Mouse (Mus musculus) monocyte, adult 59 days (primary cell): ENCODE measurements around the gene Lpxn. TPM values are rescaled to one million over a fixed set of nuclear protein-coding genes. Genes with fewer than 3 reads are reported as not detected.

Experiments
- total RNA-seq, 2 experiments: library from RNA; stranded (reverse); gene quantifications; one replicate each; pipeline ENCODE4 v1.2.4; 2023

The Lpxn gene
- total RNA-seq = 10 to 100 TPM; 40.6 to 41.1 TPM

DNA sequence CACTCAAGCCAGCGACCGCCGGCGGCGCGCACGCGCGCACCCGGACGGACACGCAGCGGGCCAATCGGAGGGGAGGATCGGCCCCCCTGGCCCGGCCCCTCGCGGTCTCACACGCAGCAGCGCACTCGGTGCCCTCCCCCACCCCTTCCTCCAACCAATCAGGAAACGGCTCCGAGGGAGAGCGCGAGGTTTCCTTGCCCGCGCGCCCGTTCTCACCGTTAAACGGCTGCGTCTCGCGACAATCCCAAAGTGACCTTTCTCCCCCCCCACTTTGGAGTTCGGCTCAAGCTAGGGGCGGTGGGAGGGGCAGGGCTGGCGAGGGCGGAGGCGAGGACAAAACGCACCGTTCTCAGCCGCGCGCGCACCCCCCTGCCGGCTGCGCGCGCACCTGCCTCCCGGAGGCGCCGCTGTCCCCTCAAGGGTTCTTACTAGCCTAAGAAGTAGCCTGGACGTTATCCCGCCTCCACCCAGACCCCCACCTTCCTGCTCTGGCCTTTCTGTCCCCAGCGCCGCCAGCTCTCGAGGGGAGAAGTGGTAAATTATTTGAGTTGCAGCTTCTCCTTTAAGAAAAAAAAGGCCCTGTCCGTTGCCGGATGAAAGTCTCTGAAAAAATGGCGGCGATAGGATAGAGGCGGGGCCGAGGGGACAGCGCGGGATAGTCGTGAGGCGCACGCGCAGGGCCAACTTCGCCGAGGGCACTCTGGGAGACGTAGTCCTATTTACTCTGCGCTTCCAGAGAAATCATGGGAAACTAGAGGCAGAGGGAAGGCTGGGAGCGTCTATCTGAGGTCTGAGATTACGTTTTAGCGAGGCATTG lies at the start of gene Lpxn, which contains the start of gene Zfp91:
Gene Lpxn (plus strand): TSS at position 683 of the 817 bp plus-strand sequence.
Gene Zfp91 (minus strand): TSS at position 616 of the 817 bp plus-strand sequence.

GRCm38 (mm10) chr19:12765308-12765707 lies 30.7 kb upstream of the Lpxn start, which contains the start of gene Cntf:
Cntf (minus strand) TSS chr19:12765632.

DNA sequence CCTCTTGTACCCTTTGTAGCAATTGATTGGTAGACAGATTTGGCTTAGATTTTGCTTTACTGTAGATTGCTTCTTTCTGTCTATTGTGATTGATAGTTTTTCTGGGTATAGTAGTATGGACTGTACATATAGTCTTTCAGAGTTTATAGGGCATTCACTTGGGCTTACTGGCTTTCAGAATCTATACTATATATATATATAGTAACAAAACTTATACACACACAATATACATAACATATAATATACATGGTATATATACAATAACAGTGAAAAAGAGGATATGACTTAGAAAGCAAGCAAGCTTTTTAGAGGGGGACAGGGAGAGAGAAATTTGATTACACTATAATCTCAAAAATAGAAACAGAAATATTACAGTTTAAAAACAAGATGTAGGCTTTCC lies 50.4 kb downstream of the Lpxn start, which contains the start of gene Gm5244:
Gene Gm5244 (plus strand): TSS at position 301 of the 400 bp plus-strand sequence.

DNA sequence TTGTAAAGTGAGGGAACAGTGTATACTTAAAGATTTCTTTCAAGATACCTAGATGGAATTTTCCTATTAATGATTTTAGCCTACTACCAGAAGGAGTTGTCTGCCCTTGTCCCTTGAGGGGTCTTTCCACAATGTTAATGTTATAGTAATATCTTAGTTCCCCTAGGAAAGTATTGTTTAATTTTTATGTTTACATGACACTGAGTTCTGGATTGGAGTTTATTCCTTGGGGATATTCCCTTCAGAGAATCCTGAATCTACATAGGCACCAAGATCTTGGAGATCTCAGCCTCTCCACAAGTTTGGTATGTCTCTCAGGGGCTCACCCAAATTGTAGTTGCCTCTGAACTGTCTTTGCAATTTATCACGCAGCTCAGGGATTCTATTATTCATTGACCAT lies 61.0 kb downstream of the Lpxn start, which contains the start of gene Olfr1444:
Gene Olfr1444 (plus strand): TSS at position 301 of the 400 bp plus-strand sequence.

Other genes with a start within 250 kb of the Lpxn start
- gene Gm4952, start 196.2 kb upstream of the Lpxn start, total RNA-seq = not detected
- gene Glyat, start 162.9 kb upstream of the Lpxn start, total RNA-seq = not detected
- not detected for gene Olfr1442, start 125.8 kb upstream of the Lpxn start, total RNA-seq
- gene Olfr1443, start 118.1 kb upstream of the Lpxn start, total RNA-seq = not detected
- gene Keg1, start 100.4 kb upstream of the Lpxn start, total RNA-seq = not detected
- gene Cntf, start 30.6 kb upstream of the Lpxn start, total RNA-seq = 1 to 10 TPM; 2.5 to 4.5 TPM
- gene Zfp91, start 67 bp upstream of the Lpxn start, total RNA-seq = 10 to 100 TPM; 64.7 to 67.3 TPM
- gene Gm5244, start 50.5 kb downstream of the Lpxn start, total RNA-seq = under 1 TPM in 1 of 2 experiments, not detected in 1; 0.71 TPM
- gene Olfr1444, start 61.1 kb downstream of the Lpxn start, total RNA-seq = under 1 TPM; 0.45 to 0.55 TPM
- gene Olfr1445, start 87.7 kb downstream of the Lpxn start, total RNA-seq = not detected
- not detected for gene Olfr1446, start 97.3 kb downstream of the Lpxn start, total RNA-seq
- not detected for gene Olfr1447, start 107.5 kb downstream of the Lpxn start, total RNA-seq
- gene Olfr1448, start 128.2 kb downstream of the Lpxn start, total RNA-seq = not detected
- not detected for gene Olfr1449, start 134.6 kb downstream of the Lpxn start, total RNA-seq
- not detected for gene Olfr1450, start 154.1 kb downstream of the Lpxn start, total RNA-seq
- not detected for gene Olfr1451, start 198.8 kb downstream of the Lpxn start, total RNA-seq
- not detected for gene Olfr1453, start 232.1 kb downstream of the Lpxn start, total RNA-seq